Mouse (Mus musculus) lung, postnatal 0 days (tissue): ENCODE results near the gene Snx3. TPM values are rescaled to one million over a fixed set of nuclear protein-coding genes. Genes with fewer than 3 reads are reported as not detected.
A peak's percentile ranks its signal among the peaks of the same experiment; 100 is the strongest.

ENCODE experiments used
- ATAC-seq: fragments of 200-750 bp; cut with Nextera tagmentation; 2 replicates; pipeline ENCODE4 v1.8.0; 2017; ENCODE audit warnings: moderate library complexity
- DNase-seq: peaks from one replicate; pipeline ENCODE4 v3.0.0-alpha.2; 2016; ENCODE audit warnings: low spot score
- H3K27ac ChIP-seq: fragments of 300-500 bp; sonication (generic); 2 replicates; pipeline ENCODE4 v1.5.1; 2014; ENCODE audit warnings: antibody characterized with exemption, mild to moderate bottlenecking, low read length, mixed read lengths
- H3K27me3 ChIP-seq: fragments of 300-500 bp; sonication (generic); replicated peaks from 2 replicates; pipeline ENCODE4 v1.6.1; 2014; ENCODE audit warnings: low read length, mixed read lengths; ENCODE audit not compliant: insufficient read depth
- H3K36me3 ChIP-seq: fragments of 300-500 bp; sonication (generic); 2 replicates; pipeline ENCODE4 v1.6.1; 2014; ENCODE audit warnings: low read length, mixed read lengths; ENCODE audit not compliant: insufficient read depth
- H3K4me1 ChIP-seq: fragments of 300-500 bp; sonication (generic); 2 replicates; pipeline ENCODE4 v1.6.1; 2014; ENCODE audit warnings: antibody characterized with exemption, low read depth, low read length, mixed read lengths; ENCODE audit not compliant: insufficient read depth
- H3K4me2 ChIP-seq: fragments of 300-500 bp; sonication (generic); replicated peaks from 2 replicates; pipeline ENCODE4 v1.6.1; 2014; ENCODE audit warnings: low read depth, mild to moderate bottlenecking, low read length, moderate library complexity, mixed read lengths
- H3K4me3 ChIP-seq: fragments of 300-500 bp; sonication (generic); 2 replicates; pipeline ENCODE4 v1.5.1; 2014; ENCODE audit warnings: low read depth, low read length
- H3K9ac ChIP-seq: fragments of 300-500 bp; sonication (generic); replicated peaks from 2 replicates; pipeline ENCODE4 v1.6.1; 2014; ENCODE audit warnings: low read depth, mild to moderate bottlenecking
- H3K9me3 ChIP-seq: fragments of 300-500 bp; sonication (generic); 2 replicates; pipeline ENCODE4 v1.6.1; 2016; ENCODE audit warnings: low read length, mixed read lengths
- CTCF ChIP-seq: IDR thresholded peaks from 2 replicates; pipeline ENCODE4 v1.5.1; 2016; ENCODE audit warnings: antibody characterized with exemption, mild to moderate bottlenecking
- EP300 ChIP-seq: IDR thresholded peaks from 2 replicates; pipeline ENCODE4 v1.6.1; 2016; ENCODE audit warnings: antibody characterized with exemption, mild to moderate bottlenecking, control low read depth
- WGBS: fragments of 180-500 bp; shearing (Covaris S2); extraction: QIAGEN DNeasy Blood & Tissue Kit; methylation state at CpG from one replicate; pipeline ENCODE4 v1.1.7; 2014; 5-methylcytosine and 5-hydroxymethylcytosine counted together
- polyA plus RNA-seq: library from polyadenylated mRNA; unstranded; fragments of >200 nt; fragmentation: Nextera tagmentation; extraction: Ambion mirVana; gene quantifications from 2 replicates; pipeline ENCODE4 v1.2.1, GENCODE M21; 2015

The Snx3 gene
- 317 and 344 TPM in 2 replicates for polyA plus RNA-seq

- peak within 1 kb of the TSS; percentile 99 for H3K27ac ChIP-seq
- peak; percentile 99 for DNase-seq
- H3K9me3 ChIP-seq, result no peaks in the 10 kb centered on the region
- H3K27me3 ChIP-seq, result no peaks in the 10 kb centered on the region
- H3K4me3 ChIP-seq, result peak within 1 kb of the TSS; percentile 97
- H3K4me1 ChIP-seq, result no peaks in the 10 kb centered on the region
- H3K9ac ChIP-seq, result peak within 1 kb of the TSS; percentile 88
- ATAC-seq, result peak; percentile 98
- peak within 1 kb of the TSS; percentile 50 for H3K4me2 ChIP-seq
- H3K36me3 ChIP-seq, result no peaks in the 10 kb centered on the region
- under 1% methylated on average over 45 of the region's 68 CpGs for WGBS
- TF ChIP-seq CTCF (no peak), EP300 (no peak; the same call in 1 of the 2 replicates)
Measured at GRCm38 (mm10) chr10:42501775-42502348, at the start of gene Snx3. Snx3 (plus strand) TSS chr10:42502030.

DNA sequence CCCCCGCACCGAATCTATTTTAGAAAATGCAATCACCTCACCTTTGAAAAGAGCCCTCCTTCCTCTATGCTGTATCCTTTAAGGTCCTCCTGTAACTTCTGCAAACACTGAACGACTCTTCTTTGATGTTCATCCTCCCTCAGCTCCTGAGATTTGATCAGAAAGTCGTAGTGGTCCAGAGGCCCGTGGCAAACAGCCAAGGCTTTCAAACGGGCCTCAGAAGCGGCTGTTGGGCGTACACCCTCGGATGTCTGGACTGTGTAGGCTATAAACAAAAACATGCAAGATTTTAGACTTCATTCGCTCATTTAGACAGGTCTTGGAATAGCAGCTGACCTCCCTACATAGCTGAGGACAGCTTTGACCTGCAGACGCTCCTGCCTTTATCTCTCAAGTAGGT lies 47.6 kb upstream of the Snx3 start:
- ATAC-seq (no peak), DNase-seq (peak; percentile 21)
- Histone ChIP-seq H3K4me3 (no peak overlapping the region), H3K9me3 (no peaks in the 10 kb centered on the region), H3K9ac (no peak overlapping the region), H3K27ac (no peak overlapping the region), H3K4me1 (peaks cover 6% of the 10 kb centered on the region; the same call in 1 of the 2 replicates), H3K27me3 (no peaks in the 10 kb centered on the region), H3K36me3 (no peaks in the 10 kb centered on the region), H3K4me2 (no peak overlapping the region)
- TF ChIP-seq CTCF (no peak), EP300 (no peak)
- 39% methylated on average over 11 of the region's 11 CpGs for WGBS

DNA sequence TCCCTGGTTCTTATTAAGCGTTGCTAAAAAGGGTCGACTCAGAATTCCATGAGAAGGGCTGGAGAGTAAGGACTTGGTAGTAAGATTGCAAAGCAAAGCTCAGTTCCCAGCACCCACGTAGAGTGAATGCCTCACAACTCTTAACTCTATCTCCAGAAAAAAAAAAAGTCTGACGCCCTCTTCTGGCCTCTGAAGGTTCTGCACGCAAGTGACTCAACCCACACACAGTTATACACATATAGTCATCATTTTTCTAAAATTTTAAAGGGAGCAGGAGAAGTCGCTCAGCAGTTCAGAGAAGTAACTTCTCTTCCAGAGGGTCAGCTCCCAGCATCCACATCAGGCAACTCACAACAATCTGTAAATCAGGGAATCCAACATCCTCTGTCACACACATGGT lies 47.1 kb upstream of the Snx3 start:
- Histone ChIP-seq H3K27me3 (no peaks in the 10 kb centered on the region), H3K4me2 (no peak overlapping the region), H3K4me1 (peaks cover 6% of the 10 kb centered on the region; the same call in 1 of the 2 replicates), H3K36me3 (0 out of 2 replicates have a peak, but pooled peaks cover 2% of the 10 kb centered on the region), H3K9me3 (no peaks in the 10 kb centered on the region), H3K4me3 (no peak overlapping the region), H3K9ac (no peak overlapping the region), H3K27ac (no peak overlapping the region)
- ATAC-seq (no peak), DNase-seq (no peak)
- TF ChIP-seq CTCF, result peak; percentile 15
- TF ChIP-seq EP300, result no peak
- 79% methylated on average over 6 of the region's 6 CpGs for WGBS

- Histone ChIP-seq H3K27me3 (no peaks in the 10 kb centered on the region), H3K36me3 (0 out of 2 replicates have a peak, but pooled peaks cover 5% of the 10 kb centered on the region), H3K4me3 (no peak overlapping the region), H3K4me2 (no peak overlapping the region), H3K9ac (no peak overlapping the region), H3K27ac (peak overlapping the region; percentile 82; the same call in 1 of the 2 replicates), H3K4me1 (peaks cover 6% of the 10 kb centered on the region; the same call in 1 of the 2 replicates), H3K9me3 (no peaks in the 10 kb centered on the region)
- DNase-seq, result peak; percentile 40
- TF ChIP-seq CTCF (no peak), EP300 (no peak)
- 41% methylated on average over 5 of the region's 5 CpGs for WGBS
- no peak for ATAC-seq
Measured at GRCm38 (mm10) chr10:42455981-42456380, 45.8 kb upstream of the Snx3 start.

DNA sequence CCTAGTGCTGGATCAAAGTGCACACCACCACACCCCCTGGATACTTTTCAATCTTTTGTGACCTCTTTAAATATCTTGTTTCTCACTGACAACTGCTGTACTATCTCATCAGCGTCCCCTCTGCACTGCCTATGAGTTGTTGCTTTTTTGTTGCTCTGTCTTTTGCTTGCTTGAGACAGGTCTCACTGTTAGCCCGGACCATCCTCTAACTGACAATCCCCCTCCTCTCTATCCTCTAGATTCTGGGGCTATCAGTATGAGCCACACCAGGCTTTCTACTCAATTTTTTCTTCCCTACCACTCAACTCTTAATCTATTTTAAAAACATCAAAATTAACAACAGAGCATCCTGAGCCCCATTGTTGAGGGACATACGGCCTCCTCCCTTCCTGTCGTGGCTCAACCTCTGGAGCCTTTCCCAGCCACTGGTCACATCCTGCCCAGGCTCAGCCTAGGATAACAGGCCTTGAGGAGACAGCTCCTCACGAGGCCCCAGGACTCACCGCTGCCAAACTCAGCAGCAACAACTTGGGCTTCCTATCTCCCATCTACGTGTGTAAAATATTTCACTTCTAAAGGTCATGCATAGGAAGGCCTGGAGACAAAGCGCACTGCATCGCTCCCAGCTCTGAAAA lies 44.2 kb upstream of the Snx3 start:
- Histone ChIP-seq H3K36me3 (0 out of 2 replicates have a peak, but pooled peaks cover 5% of the 10 kb centered on the region), H3K9ac (no peak overlapping the region), H3K4me1 (peaks cover 6% of the 10 kb centered on the region; the same call in 1 of the 2 replicates), H3K4me3 (no peak overlapping the region), H3K27ac (peak overlapping the region; percentile 82), H3K9me3 (no peaks in the 10 kb centered on the region), H3K4me2 (no peak overlapping the region), H3K27me3 (no peaks in the 10 kb centered on the region)
- DNase-seq (peak; percentile 71), ATAC-seq (peak; percentile 96)
- 51% methylated on average over 9 of the region's 9 CpGs for WGBS
- TF ChIP-seq CTCF, result no peak
- TF ChIP-seq EP300, result peak; percentile 81

DNA sequence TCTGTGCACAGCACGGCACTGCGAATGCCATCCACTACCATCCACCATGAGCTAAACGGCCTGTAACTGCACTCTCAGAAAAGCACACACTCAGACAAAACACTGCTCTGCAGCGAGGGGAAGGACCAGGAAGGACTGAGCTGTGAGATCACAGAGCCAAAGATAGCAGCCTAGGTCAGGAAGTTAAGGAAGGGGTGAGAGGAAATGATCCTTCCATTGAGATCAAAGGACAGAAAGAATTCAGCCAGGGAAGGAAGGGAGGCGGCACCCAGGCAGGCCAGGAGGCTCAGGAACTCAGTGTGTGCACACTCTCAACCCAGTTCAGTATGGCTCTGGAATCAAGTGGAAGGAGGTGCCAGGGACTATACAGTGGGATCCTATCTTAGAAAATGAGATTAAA lies 37.6 kb upstream of the Snx3 start:
- TF ChIP-seq EP300 (peak; percentile 88), CTCF (no peak)
- DNase-seq, result peak; percentile 76
- peak; percentile 90 for ATAC-seq
- WGBS, result 11% methylated on average over 5 of the region's 5 CpGs
- Histone ChIP-seq H3K27me3 (no peaks in the 10 kb centered on the region), H3K9ac (no peak overlapping the region), H3K4me3 (no peak overlapping the region), H3K4me2 (no peak overlapping the region), H3K4me1 (no peaks in the 10 kb centered on the region), H3K9me3 (no peaks in the 10 kb centered on the region), H3K27ac (peak overlapping the region; percentile 9; the same call in 1 of the 2 replicates), H3K36me3 (0 out of 2 replicates have a peak, but pooled peaks cover 5% of the 10 kb centered on the region)
